In genomic region chr8:127662776-127663499, GRCm38 (mm10) we compare ENCODE assay signal across 14 mouse cellular contexts.
"Had no signal": no experiment of that assay in that cellular context is flagged by ENCODE, and none has a peak within 500 bp of the region (broad histone marks: within the 10 kb centered on the region; RNA-seq: fewer than 3 reads in every experiment).

No protein-coding gene starts in this region.

- H3K4me2 ChIP-seq: liver, embryonic 11.5 days; liver, embryonic 15.5 days; midbrain, embryonic 13.5 days had no signal

- H3K9me3 ChIP-seq: limb, embryonic 10.5 days; liver, embryonic 15.5 days; midbrain, embryonic 13.5 days had no signal

- H3K27me3 ChIP-seq: liver, embryonic 15.5 days; midbrain, embryonic 13.5 days had no signal

- DNase-seq: kidney, adult 18-20 months; kidney, postnatal 10 days; kidney, postnatal 4 days; lung, adult 2 months; lung, postnatal 36 days; right cerebral cortex, postnatal 14 days had no signal

- H3K36me3 ChIP-seq: limb, embryonic 10.5 days; liver, embryonic 15.5 days; midbrain, embryonic 13.5 days had no signal

- H3K4me1 ChIP-seq: liver, embryonic 15.5 days; midbrain, embryonic 13.5 days had no signal

- H3K9ac ChIP-seq: liver, embryonic 15.5 days; midbrain, embryonic 13.5 days had no signal

- ATAC-seq: inflammation-experienced regulatory T-cells, adult 6 months; lung, postnatal 0 days; midbrain, embryonic 13.5 days had no signal

- H3K4me3 ChIP-seq: layer of hippocampus, adult 2 months; limb, embryonic 10.5 days; liver, embryonic 15.5 days; midbrain, embryonic 13.5 days had no signal

- H3K27ac ChIP-seq: layer of hippocampus, adult 2 months; limb, embryonic 10.5 days; liver, embryonic 15.5 days; midbrain, embryonic 13.5 days; stomach, postnatal 0 days had no signal
